Mouse (Mus musculus) stomach, postnatal 0 days (tissue): Measurements from ENCODE around the gene Fam104a. TPM values are rescaled to one million over a fixed set of nuclear protein-coding genes. Genes with fewer than 3 reads are reported as not detected.
A peak's percentile ranks its signal among the peaks of the same experiment; 100 is the strongest.

Source experiments
- ATAC-seq: fragments of 200-750 bp; cut with Nextera tagmentation; 2 replicates; pipeline ENCODE4 v1.8.0; 2017; ENCODE audit not compliant: low FRiP score, low TSS enrichment
- DNase-seq: peaks from one replicate; pipeline ENCODE4 v3.0.0-alpha.2; 2016; ENCODE audit warnings: low spot score
- H3K27ac ChIP-seq: fragments of 300-500 bp; sonication (generic); replicated peaks from 2 replicates; pipeline ENCODE4 v1.5.1; 2014; ENCODE audit warnings: mild to moderate bottlenecking, control low read depth
- H3K27me3 ChIP-seq: fragments of 300-500 bp; sonication (generic); 2 replicates; pipeline ENCODE4 v1.6.1; 2014; ENCODE audit warnings: low read length; ENCODE audit not compliant: control insufficient read depth, insufficient read depth
- H3K36me3 ChIP-seq: fragments of 300-500 bp; sonication (generic); 2 replicates; pipeline ENCODE4 v1.6.1; 2014; ENCODE audit warnings: low read length, mixed read lengths; ENCODE audit not compliant: control insufficient read depth, insufficient read depth
- H3K4me1 ChIP-seq: fragments of 300-500 bp; sonication (generic); replicated peaks from 2 replicates; pipeline ENCODE4 v1.6.1; 2014; ENCODE audit warnings: antibody characterized with exemption; ENCODE audit not compliant: control insufficient read depth, insufficient read depth
- H3K4me2 ChIP-seq: fragments of 300-500 bp; sonication (generic); replicated peaks from 2 replicates; pipeline ENCODE4 v1.6.1; 2014; ENCODE audit warnings: low read depth, mild to moderate bottlenecking, control low read depth, moderate library complexity
- H3K4me3 ChIP-seq: fragments of 300-500 bp; sonication (generic); 2 replicates; pipeline ENCODE4 v1.5.1; 2014; ENCODE audit warnings: low read depth, low read length, control low read depth
- H3K9ac ChIP-seq: fragments of 300-500 bp; sonication (generic); 2 replicates; pipeline ENCODE4 v1.6.1; 2014; ENCODE audit warnings: mild to moderate bottlenecking, low read length, control low read depth, mixed read lengths
- H3K9me3 ChIP-seq: fragments of 300-500 bp; sonication (generic); 2 replicates; pipeline ENCODE4 v1.6.1; 2016; ENCODE audit warnings: low read length; ENCODE audit not compliant: control insufficient read depth
- CTCF ChIP-seq: IDR thresholded peaks from 2 replicates; pipeline ENCODE4 v1.5.1; 2016; ENCODE audit warnings: antibody characterized with exemption, low read depth, mild to moderate bottlenecking, moderate library complexity
- EP300 ChIP-seq: optimal IDR thresholded peaks from 2 replicates; pipeline ENCODE3; 2016; ENCODE audit warnings: antibody characterized with exemption
- WGBS: fragments of 180-500 bp; shearing (Covaris S2); extraction: QIAGEN DNeasy Blood & Tissue Kit; methylation state at CpG from one replicate; pipeline ENCODE4 v1.1.7; 2014; 5-methylcytosine and 5-hydroxymethylcytosine counted together
- polyA plus RNA-seq: library from polyadenylated mRNA; unstranded; fragments of >200 nt; fragmentation: Nextera tagmentation; extraction: Ambion mirVana; gene quantifications from 2 replicates; pipeline ENCODE4 v1.2.1, GENCODE M21; 2015

Fam104a gene
- polyA plus RNA-seq, 1 experiment from 2014 or later, result 34.2 TPM

- Histone ChIP-seq H3K9ac (no peak overlapping the region), H3K27ac (no peak overlapping the region), H3K4me1 (0 out of 2 replicates have a peak, but pooled peaks cover 5% of the 10 kb centered on the region), H3K36me3 (no peaks in the 10 kb centered on the region), H3K9me3 (no peaks in the 10 kb centered on the region), H3K4me2 (no peak overlapping the region), H3K27me3 (0 out of 2 replicates have a peak, but pooled peaks cover 3% of the 10 kb centered on the region), H3K4me3 (no peak overlapping the region)
- 65% methylated on average over 2 of the region's 2 CpGs for WGBS
- ATAC-seq (no peak), DNase-seq (no peak)
- no peak for TF ChIP-seq CTCF
- no peak for TF ChIP-seq EP300
Measured at GRCm38 (mm10) chr11:113621001-113621400, 63.0 kb downstream of the Fam104a start.

GRCm38 (mm10) chr11:113619420-113620080, 64.4 kb downstream of the Fam104a start:
- TF ChIP-seq CTCF, result no peak
- no peak for TF ChIP-seq EP300
- Histone ChIP-seq H3K4me2 (peak overlapping the region; percentile 74), H3K36me3 (no peaks in the 10 kb centered on the region), H3K4me3 (peak overlapping the region; percentile 32), H3K9ac (0 out of 2 replicates have a peak overlapping the region, but pooled peaks have one; percentile 41), H3K9me3 (no peaks in the 10 kb centered on the region), H3K4me1 (0 out of 2 replicates have a peak, but pooled peaks cover 5% of the 10 kb centered on the region), H3K27ac (no peak overlapping the region), H3K27me3 (0 out of 2 replicates have a peak, but pooled peaks cover 3% of the 10 kb centered on the region)
- DNase-seq, result no peak
- WGBS, result 3% methylated on average over 31 of the region's 31 CpGs
- 0 out of 2 replicates have a peak, but pooled peaks have one; percentile 6 for ATAC-seq

GRCm38 (mm10) chr11:113618672-113619419, 65.1 kb downstream of the Fam104a start, which contains the start of gene Sstr2:
Sstr2 (plus strand) TSS chr11:113619342.
- peak within 1 kb of the TSS; percentile 32 for H3K4me3 ChIP-seq
- peak within 1 kb of the TSS; percentile 41; the same call in 1 of the 2 replicates for H3K9ac ChIP-seq
- 0 out of 2 replicates have a peak, but pooled peaks cover 5% of the 10 kb centered on the region for H3K4me1 ChIP-seq
- ATAC-seq (peak; percentile 63), DNase-seq (peak; percentile 84)
- no peak for TF ChIP-seq CTCF
- TF ChIP-seq EP300, result no peak
- H3K27ac ChIP-seq, result no peak within 1 kb of the TSS
- peak within 1 kb of the TSS; percentile 74 for H3K4me2 ChIP-seq
- under 1% methylated on average over 54 of the region's 54 CpGs for WGBS
- H3K9me3 ChIP-seq, result no peaks in the 10 kb centered on the region
- 0 out of 2 replicates have a peak, but pooled peaks cover 3% of the 10 kb centered on the region for H3K27me3 ChIP-seq
- H3K36me3 ChIP-seq, result no peaks in the 10 kb centered on the region

- ATAC-seq (no peak), DNase-seq (no peak)
- Histone ChIP-seq H3K4me1 (0 out of 2 replicates have a peak, but pooled peaks cover 5% of the 10 kb centered on the region), H3K4me3 (peak overlapping the region; percentile 32; the same call in 1 of the 2 replicates), H3K4me2 (peak overlapping the region; percentile 74), H3K9ac (peak overlapping the region; percentile 38; the same call in 1 of the 2 replicates), H3K27ac (no peak overlapping the region), H3K36me3 (no peaks in the 10 kb centered on the region), H3K27me3 (0 out of 2 replicates have a peak, but pooled peaks cover 3% of the 10 kb centered on the region), H3K9me3 (no peaks in the 10 kb centered on the region)
- WGBS, result 34% methylated on average over 4 of the region's 4 CpGs
- TF ChIP-seq CTCF (no peak), EP300 (no peak)
Measured at GRCm38 (mm10) chr11:113618303-113618671, 65.7 kb downstream of the Fam104a start.

GRCm38 (mm10) chr11:113617132-113617911, 66.6 kb downstream of the Fam104a start:
- H3K27ac ChIP-seq, result no peak overlapping the region
- 0 out of 2 replicates have a peak overlapping the region, but pooled peaks have one; percentile 5 for H3K4me2 ChIP-seq
- 0 out of 2 replicates have a peak, but pooled peaks cover 3% of the 10 kb centered on the region for H3K27me3 ChIP-seq
- WGBS, result 42% methylated on average over 14 of the region's 14 CpGs
- H3K9ac ChIP-seq, result no peak overlapping the region
- H3K4me3 ChIP-seq, result no peak overlapping the region
- no peaks in the 10 kb centered on the region for H3K36me3 ChIP-seq
- TF ChIP-seq EP300 (no peak), CTCF (peak; percentile 73)
- H3K4me1 ChIP-seq, result 0 out of 2 replicates have a peak, but pooled peaks cover 5% of the 10 kb centered on the region
- ATAC-seq (peak; percentile 17; the same call in 1 of the 2 replicates), DNase-seq (peak; percentile 84)
- no peaks in the 10 kb centered on the region for H3K9me3 ChIP-seq
